Mouse (Mus musculus): ENCODE measurements around the gene Ppil1. TPM values are rescaled to one million over a fixed set of nuclear protein-coding genes. Genes with fewer than 3 reads are reported as not detected.

Gene Ppil1
- total RNA-seq (2021), result 1 to 10 TPM; 8.4 to 9.7 TPM
- long read RNA-seq, experiment 1, transcript Ppil1-201 (4 exons, 1,462 nt), result major isoform, 13 of 13 reads
- long read RNA-seq, experiment 1, partial matches to known transcripts, result 0 of 13 reads
- long read RNA-seq, experiment 1, other reads (novel, unspliced or antisense), result 0 of 13 reads
- long read RNA-seq, experiment 2, transcript Ppil1-201 (4 exons, 1,462 nt), result major isoform, 5 of 7 reads
- long read RNA-seq, experiment 2, partial matches to known transcripts, result 0 of 7 reads
- long read RNA-seq, experiment 2, other reads (novel, unspliced or antisense), result 2 of 7 reads

DNA sequence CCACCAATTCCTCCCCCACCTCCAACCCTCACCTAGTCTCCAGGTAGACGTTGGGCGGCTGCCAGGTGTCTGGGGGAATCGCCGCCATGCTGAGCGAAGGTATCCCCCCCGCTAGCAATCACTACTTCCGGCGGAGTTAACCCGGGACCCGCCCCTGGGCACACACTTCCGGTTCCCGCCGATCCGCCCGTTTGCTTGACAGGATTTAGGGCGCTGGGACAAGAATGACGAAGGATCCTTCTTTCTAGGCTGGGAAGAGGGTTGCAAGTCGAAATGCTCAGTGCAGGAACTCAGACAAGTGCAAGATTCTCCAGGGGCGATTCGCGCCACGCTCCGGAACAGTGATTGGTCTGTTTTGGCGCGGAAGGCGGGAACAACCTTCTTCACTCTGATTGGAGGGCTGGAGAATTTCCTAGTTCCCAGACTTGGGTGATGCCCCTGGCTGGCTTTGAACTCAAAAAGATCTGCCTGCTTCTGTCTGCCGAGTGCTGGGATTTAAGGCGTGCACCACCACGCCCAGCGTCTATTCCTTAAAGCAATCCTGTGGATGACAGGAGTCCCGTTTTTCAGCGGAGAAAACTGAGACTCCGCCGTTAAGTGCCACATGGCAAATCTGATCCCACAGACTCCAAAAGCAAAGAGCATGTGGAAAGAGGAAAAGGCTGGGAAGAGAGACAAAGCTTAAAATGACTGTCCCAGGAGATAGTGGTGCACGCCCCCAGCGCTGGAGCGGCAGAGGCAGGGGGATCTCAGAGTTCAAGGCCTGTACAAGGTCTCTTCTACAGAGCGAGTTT is at the start of gene Ppil1:
Gene Ppil1 (minus strand): TSS at position 347 of the 794 bp plus-strand sequence.
- DNase-seq, result peak; percentile 82
- intact Hi-C loops (cut with DNase I; ENCODE audit: low total_unique reads), result loop anchor here (5.0 kb wide), 1 partner anchor 248 kb away; no protein-coding TSS in a partner anchor

GRCm38 (mm10) chr17:29313300-29313699 is 49.3 kb upstream of the Ppil1 start:
- intact Hi-C loops (cut with DNase I; ENCODE audit: low total_unique reads), result no loop called here

GRCm38 (mm10) chr17:29312082-29312481 is 48.1 kb upstream of the Ppil1 start:
- intact Hi-C loops (cut with DNase I; ENCODE audit: low total_unique reads), result no loop called here
- no peak for DNase-seq

More at GRCm38 (mm10) chr17:29313300-29313699, 49.3 kb upstream of the Ppil1 start:
- no peak for DNase-seq

- intact Hi-C loops (cut with DNase I; ENCODE audit: low total_unique reads), result no loop called here
- no peak for DNase-seq
Measured at GRCm38 (mm10) chr17:29311602-29312001, 47.6 kb upstream of the Ppil1 start.

DNA sequence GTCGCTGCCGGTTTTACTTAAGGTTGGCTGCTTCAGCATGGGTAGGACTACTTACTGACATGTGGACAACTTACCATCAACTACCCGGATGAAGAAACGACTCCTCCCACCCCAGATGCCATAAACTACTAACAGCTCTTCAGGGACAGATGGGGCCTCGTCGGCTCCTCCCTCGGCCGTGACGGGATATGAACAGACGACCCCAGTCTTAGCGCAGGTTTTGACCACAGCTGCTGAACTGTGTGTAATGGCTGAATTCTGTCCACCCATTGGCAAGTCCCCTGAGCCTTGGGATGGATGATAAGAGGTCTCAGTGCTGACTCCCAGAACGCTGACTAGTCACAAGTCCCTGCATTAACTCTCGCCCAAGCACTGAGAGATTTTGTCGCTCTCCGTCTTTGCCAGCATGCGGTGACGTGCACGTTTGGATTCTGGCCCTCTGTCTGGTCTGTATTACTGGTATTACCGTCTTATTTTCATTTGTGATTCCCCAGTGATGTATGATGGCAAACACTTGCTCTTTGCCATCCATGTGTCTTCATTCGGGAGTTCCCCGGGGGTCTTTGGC is 46.2 kb upstream of the Ppil1 start:
- no peak for DNase-seq
- intact Hi-C loops (cut with DNase I; ENCODE audit: low total_unique reads), result no loop called here

- intact Hi-C loops (cut with DNase I; ENCODE audit: low total_unique reads), result no loop called here
- DNase-seq, result no peak
Measured at GRCm38 (mm10) chr17:29305871-29306270, 41.9 kb upstream of the Ppil1 start.

- intact Hi-C loops (cut with DNase I; ENCODE audit: low total_unique reads), result no loop called here
Measured at GRCm38 (mm10) chr17:29305058-29305806, 41.2 kb upstream of the Ppil1 start.

GRCm38 (mm10) chr17:29304376-29305057 is 40.5 kb upstream of the Ppil1 start:
- intact Hi-C loops (cut with DNase I; ENCODE audit: low total_unique reads), result no loop called here
- peak; percentile 45 for DNase-seq

More at GRCm38 (mm10) chr17:29305058-29305806, 41.2 kb upstream of the Ppil1 start:
- DNase-seq, result peak; percentile 56

- intact Hi-C loops (cut with DNase I; ENCODE audit: low total_unique reads), result no loop called here
- no peak for DNase-seq
Measured at GRCm38 (mm10) chr17:29303856-29304255, 39.9 kb upstream of the Ppil1 start.

DNA sequence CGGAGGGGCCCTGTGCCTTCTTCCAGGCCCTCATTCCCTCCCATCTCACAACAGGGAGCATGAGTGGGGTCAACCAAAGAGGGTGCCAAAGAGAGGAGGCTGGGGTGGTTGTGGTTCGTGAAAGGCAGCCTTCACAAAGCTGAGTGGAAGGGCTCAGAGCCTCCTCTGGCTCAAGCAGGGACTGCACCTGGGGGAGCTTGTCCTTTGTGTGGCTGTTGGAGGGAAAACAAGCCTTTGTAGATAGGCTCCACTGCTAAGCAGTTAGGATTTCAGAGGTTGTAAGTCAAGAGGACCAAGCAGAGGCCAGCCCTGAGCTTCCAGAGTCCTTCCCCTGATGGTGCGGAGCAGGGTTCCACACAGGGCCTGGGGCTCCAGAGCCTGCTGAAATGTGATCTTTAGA is 39.1 kb upstream of the Ppil1 start:
- no peak for DNase-seq
- intact Hi-C loops (cut with DNase I; ENCODE audit: low total_unique reads), result no loop called here

DNA sequence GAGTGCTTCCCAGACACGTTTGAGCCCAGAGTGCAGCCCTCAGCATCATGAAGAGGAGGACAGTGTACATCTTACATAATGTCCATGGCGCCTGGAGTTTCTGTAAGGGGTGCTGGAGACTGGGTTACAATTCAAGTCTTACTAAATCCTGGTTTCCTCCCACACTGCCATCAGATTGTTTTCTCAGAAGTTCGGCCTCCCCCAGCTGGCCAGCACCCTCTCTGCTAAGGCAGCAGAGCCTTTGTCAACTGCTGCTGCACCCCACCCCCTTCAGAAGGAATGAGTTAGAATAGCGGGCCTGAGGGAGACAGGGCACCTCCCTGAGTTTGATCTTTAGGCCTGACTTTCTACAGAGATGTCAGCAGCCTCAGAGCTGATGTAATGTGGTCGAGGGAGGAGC is 38.2 kb upstream of the Ppil1 start:
- DNase-seq, result no peak
- intact Hi-C loops (cut with DNase I; ENCODE audit: low total_unique reads), result no loop called here

GRCm38 (mm10) chr17:29301421-29301820 is 37.4 kb upstream of the Ppil1 start:
- DNase-seq, result no peak
- intact Hi-C loops (cut with DNase I; ENCODE audit: low total_unique reads), result no loop called here

DNA sequence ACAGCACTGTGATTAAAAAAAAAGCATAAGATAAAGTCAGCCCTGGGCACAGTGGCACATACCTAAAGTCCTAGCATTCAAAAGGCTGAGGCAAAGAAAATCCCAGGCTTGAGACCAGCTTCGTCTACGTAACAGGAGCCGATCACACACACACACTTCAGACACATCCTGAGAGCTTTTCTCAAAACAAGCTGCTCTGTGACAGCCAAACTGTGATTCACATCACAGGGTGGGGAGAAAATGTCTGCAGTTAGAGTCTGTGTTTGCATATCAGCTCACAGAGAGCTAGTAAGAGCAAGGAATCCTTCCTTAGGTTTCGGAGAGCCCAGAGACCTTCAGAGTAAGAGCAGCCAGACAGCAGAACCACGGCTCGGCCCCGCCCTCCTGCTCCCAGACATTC is 36.9 kb upstream of the Ppil1 start:
- intact Hi-C loops (cut with DNase I; ENCODE audit: low total_unique reads), result no loop called here
- no peak for DNase-seq

DNA sequence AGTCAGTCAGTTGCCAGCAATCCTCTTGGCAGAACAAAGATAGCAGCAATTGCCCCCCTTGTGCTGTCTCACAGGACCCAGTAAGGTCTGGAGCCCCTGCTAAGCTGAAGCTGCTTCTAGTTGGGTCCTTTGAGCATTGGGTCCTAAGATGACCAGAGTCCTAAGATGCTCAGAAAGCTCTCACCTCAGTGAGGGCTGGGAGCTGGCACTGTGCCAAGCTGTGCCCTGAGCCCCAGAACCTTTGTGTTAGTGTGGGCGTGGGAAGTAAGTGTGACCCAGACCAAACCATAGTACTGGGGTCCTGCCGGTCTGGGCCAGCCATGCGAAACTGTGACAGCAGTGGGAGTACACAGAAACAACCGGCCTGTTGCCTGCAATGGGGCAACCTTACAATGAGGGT is 35.3 kb upstream of the Ppil1 start:
- intact Hi-C loops (cut with DNase I; ENCODE audit: low total_unique reads), result no loop called here
- no peak for DNase-seq

DNA sequence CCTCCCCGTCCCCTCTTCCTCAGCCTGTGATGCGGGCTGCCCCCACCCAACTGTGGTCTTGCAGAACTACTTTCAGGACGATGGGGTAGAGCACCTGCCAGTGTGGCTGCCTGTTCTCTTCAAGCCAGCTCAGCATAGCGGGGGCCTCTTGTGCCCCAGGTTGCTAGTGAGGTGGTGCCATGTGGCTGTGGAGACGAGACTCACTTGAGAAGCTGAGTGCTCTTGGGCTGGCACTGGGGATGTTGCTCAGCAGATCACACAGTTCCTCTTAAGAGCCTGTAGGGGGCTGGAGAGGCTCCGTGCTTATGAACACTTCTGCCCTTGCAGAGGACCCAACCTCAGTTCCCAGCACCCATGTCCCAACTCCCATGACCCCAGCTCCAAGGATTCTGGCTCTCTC is 33.8 kb upstream of the Ppil1 start:
- intact Hi-C loops (cut with DNase I; ENCODE audit: low total_unique reads), result no loop called here
- no peak for DNase-seq

DNA sequence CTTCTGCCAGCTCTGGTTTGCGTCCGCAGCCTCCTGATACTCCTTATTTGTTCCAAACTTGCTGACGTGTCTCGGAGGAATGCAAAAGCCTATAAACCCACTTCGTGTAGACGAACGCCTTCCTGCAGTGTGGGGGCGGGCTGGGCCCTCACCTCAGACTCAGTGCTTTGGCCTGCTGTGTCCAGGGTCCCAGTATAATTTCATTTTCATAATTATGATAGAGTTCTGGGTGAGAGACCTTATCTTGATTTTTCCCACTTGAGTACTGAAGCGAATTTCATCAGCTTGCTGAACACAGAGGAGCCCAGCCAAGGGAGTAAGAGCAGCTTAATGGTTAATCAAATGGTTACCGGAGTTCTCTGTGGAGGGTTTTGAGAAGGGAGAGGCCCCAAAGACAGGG is 33.3 kb upstream of the Ppil1 start:
- intact Hi-C loops (cut with DNase I; ENCODE audit: low total_unique reads), result no loop called here
- no peak for DNase-seq

GRCm38 (mm10) chr17:29295835-29296234 is 31.8 kb upstream of the Ppil1 start:
- DNase-seq, result no peak

GRCm38 (mm10) chr17:29293807-29294605 is 30.0 kb upstream of the Ppil1 start:
- intact Hi-C loops (cut with DNase I; ENCODE audit: low total_unique reads), result no loop called here
- peak; percentile 53 for DNase-seq

More at GRCm38 (mm10) chr17:29295835-29296234, 31.8 kb upstream of the Ppil1 start:
- intact Hi-C loops (cut with DNase I; ENCODE audit: low total_unique reads), result no loop called here
